Mouse (Mus musculus) left cerebral cortex, postnatal 25 days (tissue): ENCODE measurements around the gene Klf12. TPM values are rescaled to one million over a fixed set of nuclear protein-coding genes. Genes with fewer than 3 reads are reported as not detected.
A peak's percentile ranks its signal among the peaks of the same experiment; 100 is the strongest.

Experiments
- DNase-seq, 2 experiments: peaks; one replicate each; pipeline ENCODE4 v3.0.0; 2022; ENCODE audit warnings: low spot score in 2 of 2, mixed read lengths in 1 of 2
- intact Hi-C: fragments of 180-260 bp; cut with DNase I; formaldehyde crosslinking; loops from one replicate; pipeline ENCODE4 v1.15.1; 2025
- total RNA-seq, 2 experiments: library from RNA; stranded (reverse); gene quantifications; 2 replicates each; pipeline ENCODE4 v1.2.3; 2021

Gene Klf12
- total RNA-seq, 2 experiments from 2014 or later, result 45.1 to 51.3 TPM

DNA sequence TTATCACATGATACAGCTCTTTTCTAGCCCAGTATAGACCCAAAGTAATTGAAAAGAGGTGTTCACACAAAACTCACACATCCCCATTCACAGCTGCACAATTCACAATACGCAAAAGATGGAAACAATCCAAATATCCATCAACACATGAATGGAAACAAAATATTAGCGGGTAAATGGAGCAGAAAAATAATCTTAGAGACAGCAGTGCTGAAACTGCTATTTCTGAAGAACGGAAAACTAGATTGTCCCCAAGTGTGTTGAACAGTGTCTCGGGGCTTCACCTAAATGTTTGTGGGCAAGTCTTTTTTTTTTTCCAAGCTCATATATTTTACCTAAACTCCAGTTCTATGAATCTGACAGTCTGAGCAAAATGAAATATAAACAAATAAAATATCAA lies 44.6 kb downstream of the Klf12 start:
- no peak for DNase-seq
- intact Hi-C loops, result no loop called here

GRCm38 (mm10) chr14:100236757-100237156 lies 47.7 kb downstream of the Klf12 start:
- intact Hi-C loops, result no loop called here

DNA sequence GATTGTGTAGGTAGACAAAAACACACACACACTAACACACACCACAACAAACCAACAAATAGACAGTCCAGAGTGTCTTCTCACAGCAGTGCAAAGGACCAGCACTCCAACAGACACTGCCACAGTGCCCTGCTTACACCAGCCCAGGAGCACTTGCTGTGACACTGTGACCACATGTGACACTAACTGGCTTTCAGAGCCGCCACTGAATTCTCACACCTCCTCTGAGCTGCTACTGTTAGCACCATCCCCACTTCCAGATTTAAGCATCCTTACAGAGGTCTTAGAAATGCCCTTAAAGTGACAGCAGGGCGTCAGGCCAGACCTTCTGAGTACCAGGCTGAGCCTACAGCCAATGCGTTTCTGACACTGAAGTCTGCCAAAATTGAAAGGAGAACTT lies 48.7 kb downstream of the Klf12 start:
- no peak for DNase-seq
- intact Hi-C loops, result no loop called here

More at GRCm38 (mm10) chr14:100236757-100237156, 47.7 kb downstream of the Klf12 start:
- DNase-seq, result no peak

DNA sequence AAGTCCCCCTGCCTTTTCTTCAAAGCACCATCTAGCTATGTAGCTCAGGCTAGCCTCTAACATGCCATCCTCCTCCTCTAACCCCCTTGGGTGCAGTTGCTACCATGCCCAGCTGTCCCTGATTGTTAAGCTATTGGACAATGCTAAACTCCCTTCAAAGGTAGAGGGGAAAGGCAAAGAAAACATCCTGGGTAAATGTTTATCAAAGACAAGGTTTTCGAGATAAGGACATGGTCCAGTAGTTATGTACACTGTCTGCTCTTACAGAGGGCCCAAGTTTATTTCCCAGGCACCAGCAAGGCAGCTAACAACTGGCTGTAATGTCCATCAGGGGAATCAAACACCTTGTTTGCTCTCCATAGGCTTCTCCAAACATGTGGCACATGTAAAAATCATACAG lies 53.1 kb downstream of the Klf12 start:
- DNase-seq, result no peak

DNA sequence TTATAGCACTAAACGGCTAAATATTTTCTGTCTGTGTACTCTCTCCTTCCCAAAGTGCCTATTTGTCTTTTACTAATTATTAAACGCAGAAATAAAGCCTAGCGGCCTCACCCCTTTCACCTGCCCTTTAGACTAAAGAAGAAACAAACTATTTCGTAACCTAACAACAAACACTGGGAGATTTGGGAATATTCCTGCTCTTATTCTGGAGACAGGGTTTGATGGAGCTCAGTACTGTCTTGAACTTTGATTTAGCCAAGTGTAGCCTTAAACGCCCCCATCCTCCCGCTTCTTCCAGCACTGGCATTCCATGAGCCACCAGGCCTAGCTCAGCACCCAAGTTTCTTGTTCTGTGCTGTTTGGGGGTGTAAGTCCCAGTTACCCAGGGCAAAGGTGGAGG lies 56.4 kb downstream of the Klf12 start:
- DNase-seq, result no peak
- intact Hi-C loops, result no loop called here

More for the DNA sequence above, 53.1 kb downstream of the Klf12 start:
- intact Hi-C loops, result no loop called here

- DNase-seq, result no peak
- intact Hi-C loops, result no loop called here
Measured at GRCm38 (mm10) chr14:100227717-100228116, 56.8 kb downstream of the Klf12 start.

DNA sequence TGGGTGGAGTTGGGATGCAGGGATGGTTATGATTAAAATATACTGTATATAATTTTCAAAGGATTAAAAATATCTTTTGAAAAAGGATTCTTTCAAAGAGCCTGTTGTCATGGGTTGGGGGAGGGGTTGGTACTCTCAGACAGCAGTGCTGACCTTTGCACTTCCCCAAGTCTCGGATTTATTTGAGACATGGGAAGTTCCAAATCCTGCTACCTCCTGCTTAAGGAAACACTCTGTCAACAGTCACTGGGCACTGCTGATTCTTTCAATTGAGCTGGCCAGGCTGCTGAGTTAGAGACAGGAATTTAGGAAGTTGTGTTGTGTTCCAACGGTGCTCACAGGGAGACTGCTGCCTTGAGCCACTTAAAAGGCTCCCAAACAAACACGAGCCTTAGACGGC lies 60.3 kb downstream of the Klf12 start:
- no peak for DNase-seq
- intact Hi-C loops, result no loop called here

DNA sequence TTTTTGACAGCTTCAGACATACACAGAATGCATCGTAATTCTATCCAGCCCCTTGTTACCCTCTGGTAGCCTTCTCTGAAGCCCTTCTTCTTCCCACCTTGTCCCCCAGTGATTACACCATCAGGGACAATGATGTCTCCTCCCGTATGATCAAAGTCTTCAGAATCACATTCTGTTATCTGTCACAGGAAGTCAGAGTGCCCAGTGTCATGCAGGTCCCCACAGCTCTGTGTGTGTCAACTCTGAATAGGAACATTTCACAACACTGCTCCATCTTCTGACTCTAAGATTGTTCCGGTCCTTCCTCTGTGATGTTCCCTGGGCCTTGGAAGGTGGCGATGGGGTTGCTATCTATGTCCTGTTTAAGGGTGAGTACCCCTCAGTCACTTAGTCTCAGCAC lies 62.2 kb downstream of the Klf12 start:
- intact Hi-C loops, result no loop called here

DNA sequence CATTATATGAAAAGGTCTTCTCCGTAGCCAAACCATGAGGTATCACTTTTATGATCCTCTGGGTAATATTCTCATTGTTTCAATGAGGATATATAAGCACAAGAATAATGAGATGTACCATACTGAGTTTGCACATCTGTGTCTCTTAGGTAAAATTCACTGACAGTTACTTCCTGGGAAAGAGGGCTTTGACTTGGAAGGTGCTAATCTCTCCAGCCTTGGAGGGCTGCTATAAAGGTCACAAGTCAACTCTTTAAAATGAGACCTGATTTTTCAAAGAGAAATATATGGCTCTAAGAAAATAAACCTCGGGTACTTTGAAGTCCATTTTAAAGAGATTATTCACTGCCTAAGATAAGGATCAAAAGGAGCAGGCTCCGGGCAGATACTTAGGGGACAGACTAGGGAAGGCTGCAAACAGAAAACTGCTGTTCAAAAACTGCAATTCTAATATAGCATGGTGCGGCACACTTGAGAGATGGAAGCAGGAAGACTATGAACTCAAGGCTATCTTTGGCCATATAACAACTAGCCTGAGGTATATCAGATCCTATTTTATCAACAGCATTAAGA lies 69.2 kb downstream of the Klf12 start:
- DNase-seq, result no peak
- intact Hi-C loops, result no loop called here

More for the DNA sequence above, 62.2 kb downstream of the Klf12 start:
- no peak for DNase-seq

DNA sequence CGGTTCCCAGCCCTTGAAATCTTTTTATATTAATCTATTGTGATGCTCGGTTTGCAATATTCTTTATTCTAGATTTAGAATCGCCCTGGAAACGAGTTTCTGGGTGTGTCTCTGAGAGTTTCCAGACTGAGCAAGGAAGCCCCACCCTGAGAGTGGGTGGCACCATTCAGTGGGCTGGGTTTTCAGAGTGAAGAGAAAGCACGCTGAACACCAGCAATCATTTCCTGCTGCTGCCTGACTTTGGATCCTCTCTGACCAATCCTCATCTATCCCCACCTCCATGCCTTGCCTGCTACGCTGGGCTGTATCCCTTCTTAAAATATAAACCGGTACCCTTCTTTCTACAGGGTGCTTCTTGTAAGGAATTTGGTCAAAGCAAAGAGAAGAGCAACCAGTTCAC lies 71.4 kb downstream of the Klf12 start:
- intact Hi-C loops, result no loop called here
- peak; percentile 40 to 82 for DNase-seq

DNA sequence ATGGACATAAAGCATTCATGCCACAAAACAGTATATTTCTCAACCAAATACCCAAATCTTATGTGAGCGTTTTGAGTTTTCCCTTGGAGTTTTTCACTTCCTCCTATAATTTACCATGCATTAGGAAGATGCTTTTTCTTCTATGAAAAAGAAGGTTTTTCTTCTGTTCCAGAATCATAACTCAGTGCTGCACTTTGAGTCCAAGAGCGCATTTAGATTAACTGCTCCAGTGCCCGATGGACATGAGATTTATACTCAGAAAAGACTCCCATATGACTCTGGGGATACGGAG lies 72.7 kb downstream of the Klf12 start:
- intact Hi-C loops, result loop anchor here (2.0 kb wide), 1 partner anchor 73 kb away; the partner anchor contains the start of gene Klf12

GRCm38 (mm10) chr14:100211036-100211825 lies 73.2 kb downstream of the Klf12 start:
- DNase-seq, result peak; percentile 81 to 93
- intact Hi-C loops, result loop anchor here (2.0 kb wide), 1 partner anchor 74 kb away; the partner anchor contains the start of gene Klf12

More for the DNA sequence above, 72.7 kb downstream of the Klf12 start:
- no peak for DNase-seq

- peak in 1 of 2 experiments; percentile 57 for DNase-seq
- intact Hi-C loops, result loop anchor here (2.0 kb wide), 1 partner anchor 75 kb away; the partner anchor contains the start of gene Klf12
Measured at GRCm38 (mm10) chr14:100209814-100210419, 74.6 kb downstream of the Klf12 start.

DNA sequence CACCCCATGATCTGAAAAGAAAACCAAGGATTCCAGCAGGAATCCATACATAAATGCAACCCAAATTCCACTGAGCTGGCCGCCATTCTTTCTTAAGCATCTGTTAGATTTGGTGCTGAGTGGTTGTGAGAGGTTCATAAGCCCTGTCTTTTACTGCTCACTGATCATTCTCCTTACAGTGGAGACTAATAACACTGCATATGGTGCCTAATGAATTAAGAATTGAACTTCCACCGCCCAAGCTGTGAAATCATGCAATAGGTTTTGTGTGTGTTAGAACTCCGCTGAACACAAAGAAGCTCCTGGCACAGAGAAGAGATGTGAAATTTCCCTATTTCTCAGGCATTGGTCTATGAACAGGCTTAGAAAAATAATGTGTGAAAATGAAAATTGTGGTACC lies 77.4 kb downstream of the Klf12 start:
- DNase-seq, result no peak
- intact Hi-C loops, result no loop called here

DNA sequence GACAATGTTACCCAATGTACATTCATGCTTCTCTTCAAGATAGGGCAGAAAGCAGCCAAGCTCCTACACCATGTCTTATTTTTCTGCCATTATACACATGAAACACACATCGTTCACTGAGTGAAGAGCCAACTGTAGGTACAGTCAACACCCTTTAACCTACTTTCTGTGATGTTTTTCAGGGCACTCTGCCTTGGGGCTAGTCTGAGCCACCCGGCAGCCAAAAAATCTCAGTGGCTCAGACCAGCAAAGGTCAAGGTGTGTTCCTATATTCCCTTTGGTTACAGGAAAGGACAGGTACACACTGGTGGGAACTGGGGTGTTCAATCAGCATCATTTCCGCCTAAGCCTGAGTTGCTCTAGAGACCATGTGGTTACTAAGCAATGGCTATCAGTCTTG lies 78.3 kb downstream of the Klf12 start:
- no peak for DNase-seq
- intact Hi-C loops, result no loop called here

DNA sequence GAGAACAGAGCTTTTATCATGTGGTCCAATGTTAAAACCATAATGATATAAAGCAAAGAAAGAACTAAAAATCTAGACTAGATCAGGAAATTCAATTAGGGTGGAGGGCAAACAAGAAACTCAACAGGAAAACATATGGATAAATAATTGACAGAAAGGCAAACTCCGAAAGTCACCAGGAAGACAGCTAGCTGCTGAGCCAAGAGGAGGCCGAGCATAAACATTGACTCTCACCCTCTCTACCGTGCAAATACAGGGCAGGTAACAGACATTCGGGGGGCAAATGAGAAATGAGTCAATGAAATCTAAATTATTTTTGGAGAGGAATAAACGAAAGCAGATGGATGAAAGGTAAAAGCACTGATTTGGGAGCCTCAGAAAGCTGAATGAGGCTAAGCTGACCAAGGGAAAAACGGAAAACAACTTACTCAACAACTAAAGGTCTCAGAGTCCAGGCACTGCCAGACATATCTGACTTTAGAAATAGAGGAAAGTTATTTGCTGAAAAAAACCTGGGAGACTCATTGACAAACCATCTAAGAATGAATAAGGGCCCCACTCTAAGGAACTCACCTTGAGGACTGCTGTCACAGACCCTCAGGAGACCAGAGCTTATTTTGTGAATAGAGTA lies 84.3 kb downstream of the Klf12 start:
- no peak for DNase-seq
- intact Hi-C loops, result no loop called here

- DNase-seq, result peak in 1 of 2 experiments; percentile 67
- intact Hi-C loops, result no loop called here
Measured at GRCm38 (mm10) chr14:100198636-100199035, 85.8 kb downstream of the Klf12 start.

DNA sequence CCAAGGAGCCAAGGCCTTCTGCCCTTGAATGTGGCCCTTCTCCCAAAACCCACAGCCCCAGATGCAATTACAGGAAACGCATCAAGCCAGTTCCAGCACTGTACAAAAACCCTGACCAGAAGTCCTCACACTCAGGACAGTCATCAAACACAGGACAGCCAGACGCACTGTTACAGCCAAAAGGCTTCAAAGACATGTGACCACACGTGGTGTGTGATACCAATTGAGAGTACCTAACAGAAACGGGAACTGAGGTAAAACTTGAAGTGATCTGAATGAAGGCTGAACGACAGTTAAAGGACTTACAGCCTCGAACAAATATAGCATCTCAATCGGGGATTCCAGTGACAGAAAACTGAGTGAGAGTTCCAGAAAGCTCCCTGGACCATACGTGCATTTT lies 87.3 kb downstream of the Klf12 start:
- DNase-seq, result no peak
- intact Hi-C loops, result no loop called here

DNA sequence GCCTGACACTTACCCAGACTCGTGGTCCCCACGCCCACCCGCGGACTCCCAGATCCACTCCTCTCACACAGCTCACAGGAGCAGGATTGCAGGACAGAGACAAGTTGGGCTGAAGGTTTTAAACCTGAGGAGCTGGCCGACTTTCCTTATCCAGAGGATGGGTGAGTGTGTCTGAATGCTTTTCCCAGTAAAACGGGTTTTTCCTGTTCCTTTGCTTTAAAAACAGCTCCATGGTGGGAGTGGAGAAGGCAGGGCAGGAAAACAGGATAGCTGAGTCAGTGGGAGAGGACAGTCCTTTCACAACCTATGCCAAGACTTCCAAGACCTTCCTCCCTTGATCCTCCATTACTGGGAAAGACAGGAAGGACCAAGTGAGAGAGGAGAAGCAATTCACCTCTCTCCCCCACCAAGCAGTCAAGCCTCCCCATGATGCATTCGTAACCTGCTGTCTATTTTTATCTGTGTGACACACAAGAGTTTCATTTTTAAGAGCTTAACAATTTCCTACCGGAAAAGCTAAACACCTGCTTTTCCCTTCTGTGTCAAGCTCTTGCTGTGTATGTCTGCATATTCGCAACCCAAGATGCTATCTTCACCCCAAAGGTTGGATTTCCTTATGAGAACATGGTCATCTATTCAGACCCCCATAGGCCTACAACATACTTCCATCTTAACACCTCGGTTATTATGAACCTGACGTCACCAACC lies 94.8 kb downstream of the Klf12 start:
- intact Hi-C loops, result no loop called here
- DNase-seq, result peak in 1 of 2 experiments; percentile 21

DNA sequence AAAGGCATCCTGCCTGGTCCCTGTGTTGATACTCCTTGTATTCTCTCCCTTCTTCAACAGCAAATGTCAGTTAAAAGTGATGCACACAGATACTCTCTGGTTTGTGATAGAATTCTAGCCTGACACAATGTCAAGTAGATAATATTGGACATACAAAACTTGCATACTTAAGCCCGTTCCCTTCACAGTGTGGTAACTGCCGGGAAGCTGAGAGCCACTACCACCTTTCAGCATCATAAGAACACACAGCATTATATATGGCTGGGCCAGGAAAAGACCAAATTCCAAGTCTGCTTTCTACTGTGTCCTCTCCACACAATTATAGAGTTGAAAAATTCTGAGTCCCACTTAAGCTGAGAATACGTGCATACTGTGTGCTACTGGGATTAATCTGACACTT lies 97.1 kb downstream of the Klf12 start:
- intact Hi-C loops, result no loop called here
- DNase-seq, result no peak
